Mouse (Mus musculus) embryonic fibroblast, embryonic 13.5 days (primary cell): ENCODE measurements around the gene Gm21731. TPM values are rescaled to one million over a fixed set of nuclear protein-coding genes. Genes with fewer than 3 reads are reported as not detected.

Experiments used
- H3K27ac ChIP-seq: 2 replicates; pipeline ENCODE4 v1.5.1; 2012; ENCODE audit warnings: low read length, control low read depth, inconsistent platforms; ENCODE audit not compliant: insufficient read depth
- H3K4me1 ChIP-seq: 2 replicates; pipeline ENCODE4 v1.6.1; 2011; ENCODE audit warnings: low read length; ENCODE audit not compliant: control insufficient read depth, insufficient read depth
- H3K4me3 ChIP-seq: 2 replicates; pipeline ENCODE4 v1.5.1; 2011; ENCODE audit warnings: mild to moderate bottlenecking, control low read depth, low read length; ENCODE audit not compliant: insufficient read depth
- CTCF ChIP-seq: IDR thresholded peaks from 2 replicates; pipeline ENCODE4 v1.5.1; 2011; ENCODE audit warnings: mild to moderate bottlenecking, control low read depth, low read length, moderate library complexity, borderline replicate concordance; ENCODE audit not compliant: insufficient read depth
- POLR2A ChIP-seq: IDR thresholded peaks from 2 replicates; pipeline ENCODE4 v1.6.1; 2011; ENCODE audit warnings: low read depth, mild to moderate bottlenecking, control low read depth, low read length, moderate library complexity
- polyA plus RNA-seq: library from polyadenylated mRNA; stranded (reverse); fragments of >200 nt; gene quantifications from 2 replicates; pipeline ENCODE4 v1.2.4, GENCODE M21; 2011; ENCODE audit warnings: low read depth; ENCODE audit not compliant: missing spikeins, insufficient read length

Gene Gm21731
- polyA plus RNA-seq, 1 experiment, result not detected

GRCm38 (mm10) chr13:120278784-120279183 lies 39.9 kb downstream of the Gm21731 start:
- H3K4me3 ChIP-seq, result no peak overlapping the region
- H3K27ac ChIP-seq, result no peak overlapping the region
- no peaks in the 10 kb centered on the region for H3K4me1 ChIP-seq
- TF ChIP-seq CTCF (no peak), POLR2A (no peak)

Other genes with a start within 250 kb of the Gm21731 start
- not detected in 2 replicates for gene Gm36079, start 212.1 kb upstream of the Gm21731 start, polyA plus RNA-seq
- gene Gm21188, start 186.9 kb upstream of the Gm21731 start, polyA plus RNA-seq, result not detected in 2 replicates
- not detected in 2 replicates for gene Gm20767, start 98.9 kb upstream of the Gm21731 start, polyA plus RNA-seq
- not detected in 2 replicates for gene Gm21818, start 66.7 kb upstream of the Gm21731 start, polyA plus RNA-seq
- not detected in 2 replicates for gene Gm21762, start 23.2 kb upstream of the Gm21731 start, polyA plus RNA-seq
- gene AF067061, start 24.0 kb downstream of the Gm21731 start, polyA plus RNA-seq, result not detected in 2 replicates
- gene BC147527, start 61.3 kb downstream of the Gm21731 start, polyA plus RNA-seq, result not detected in 2 replicates
- gene Tcstv3, start 77.8 kb downstream of the Gm21731 start, polyA plus RNA-seq, result not detected in 2 replicates